ENCODE assay signal across 8 mouse cellular contexts in genomic region chr1:127205501-127206019, GRCm38 (mm10). TPM values are rescaled to one million over a fixed set of nuclear protein-coding genes. Genes with fewer than 3 reads are reported as not detected.
DNase-seq lines count a peak whose midpoint lies in the region; ATAC-seq and TF ChIP-seq lines count a peak whose summit lies in the region.

No protein-coding gene starts in this region.

- peak overlapping the region; percentile 91 for H3K27ac ChIP-seq in thymus, adult 2 months (ENCODE audit: control insufficient read depth, insufficient read depth, low read length)
- H3K27ac ChIP-seq in heart, postnatal 0 days (ENCODE audit: low read depth) = peak overlapping the region; percentile 95
- H3K27ac ChIP-seq in liver, embryonic 14.5 days = no peak overlapping the region
- H3K27ac ChIP-seq in olfactory bulb, adult 2 months (ENCODE audit: insufficient read depth, low read depth, low read length) = peak overlapping the region; percentile 80

- H3K4me3 ChIP-seq in thymus, adult 2 months (ENCODE audit: control insufficient read depth, insufficient read depth, low read length) = peak overlapping the region; percentile 97
- H3K4me3 ChIP-seq in heart, postnatal 0 days (ENCODE audit: low read depth, low read length) = peak overlapping the region; percentile 93
- peak overlapping the region; percentile 66 to 76 for H3K4me3 ChIP-seq in liver, embryonic 14.5 days (ENCODE audit: insufficient read depth in 1 of 2, low read depth in 2 of 2, low read length in 2 of 2)
- H3K4me3 ChIP-seq in olfactory bulb, adult 2 months (ENCODE audit: insufficient read depth, low read depth, low read length) = peak overlapping the region; percentile 74

- peak overlapping the region; percentile 73 for H3K9ac ChIP-seq in heart, postnatal 0 days (replicated peaks; ENCODE audit: low read depth, low read length)
- peak overlapping the region; percentile 59 for H3K9ac ChIP-seq in liver, embryonic 14.5 days (replicated peaks)

- no peaks in the 10 kb centered on the region for H3K27me3 ChIP-seq in thymus, adult 2 months (ENCODE audit: control insufficient read depth, insufficient read depth, low read length)
- no peaks in the 10 kb centered on the region for H3K27me3 ChIP-seq in heart, postnatal 0 days (ENCODE audit: control insufficient read depth, insufficient read depth, low read length)
- no peaks in the 10 kb centered on the region for H3K27me3 ChIP-seq in liver, embryonic 14.5 days (ENCODE audit: control insufficient read depth, insufficient read depth, low read length)

- 0% methylated on average over 24 of the region's 24 CpGs for WGBS in thymus, adult 2 months
- under 1% methylated on average over 24 of the region's 24 CpGs for WGBS in heart, postnatal 0 days
- 0% methylated on average over 24 of the region's 24 CpGs for WGBS in liver, embryonic 14.5 days (ENCODE audit: insufficient replicate concordance)
- WGBS in olfactory bulb, adult 2 months = under 1% methylated on average over 24 of the region's 24 CpGs

- TF ChIP-seq POLR2A in thymus, adult 2 months (IDR thresholded peaks at IDR 0.05; ENCODE audit: control insufficient read depth, extremely low read depth, insufficient read depth, low read length, poor library complexity) = no peak
- no peak for TF ChIP-seq POLR2A in olfactory bulb, adult 2 months (IDR thresholded peaks at IDR 0.05; ENCODE audit: insufficient read depth, low read depth, low read length)

- no peaks in the 10 kb centered on the region for H3K36me3 ChIP-seq in thymus, adult 2 months (ENCODE audit: control insufficient read depth, insufficient read depth, low read length)
- H3K36me3 ChIP-seq in heart, postnatal 0 days (replicated peaks; ENCODE audit: control insufficient read depth, insufficient read depth, low read length) = no peaks in the 10 kb centered on the region
- H3K36me3 ChIP-seq in liver, embryonic 14.5 days (replicated peaks; ENCODE audit: control insufficient read depth, insufficient read depth, low read depth) = no peaks in the 10 kb centered on the region

- 0 out of 2 replicates have a peak, but pooled peaks have one; percentile 1 for ATAC-seq in cerebellum, adult (ENCODE audit: insufficient number of reproducible peaks, low FRiP score, low TSS enrichment)
- no peak for ATAC-seq in heart, postnatal 0 days (ENCODE audit: insufficient read depth, low read depth)
- ATAC-seq in liver, embryonic 14.5 days (ENCODE audit: insufficient read depth) = no peak

- no peaks in the 10 kb centered on the region for H3K9me3 ChIP-seq in heart, postnatal 0 days (replicated peaks; ENCODE audit: control insufficient read depth, low read length)
- H3K9me3 ChIP-seq in liver, embryonic 14.5 days (ENCODE audit: control insufficient read depth, low read length) = no peaks in the 10 kb centered on the region

- DNase-seq in cerebellum, adult 18-20 months = no peak
- no peak for DNase-seq in thymus, adult 2 months
- no peak for DNase-seq in thymus, postnatal 0 days (ENCODE audit: low spot score)
- no peak for DNase-seq in heart, postnatal 0 days (ENCODE audit: low spot score)
- DNase-seq in liver, embryonic 14.5 days (ENCODE audit: low read depth in 3 of 3, low spot score in 3 of 3) = no peak
- DNase-seq in urinary bladder, postnatal 10 days (ENCODE audit: low spot score) = no peak

- TF ChIP-seq CTCF in thymus, adult 2 months (IDR thresholded peaks at IDR 0.05; ENCODE audit: borderline replicate concordance, control insufficient read depth, extremely low read depth, insufficient read depth, low read length, poor library complexity) = no peak; the same call in 1 of the 2 replicates
- TF ChIP-seq CTCF in heart, postnatal 0 days (IDR thresholded peaks at IDR 0.05; ENCODE audit: low read depth) = no peak
- TF ChIP-seq CTCF in liver, embryonic 14.5 days (IDR thresholded peaks at IDR 0.05; ENCODE audit: low read depth) = no peak
- no peak for TF ChIP-seq CTCF in olfactory bulb, adult 2 months (IDR thresholded peaks at IDR 0.05; ENCODE audit: insufficient read depth, low read depth, low read length)

- peaks cover 28% of the 10 kb centered on the region for H3K4me1 ChIP-seq in thymus, adult 2 months (replicated peaks; ENCODE audit: control insufficient read depth, insufficient read depth, low read length)
- peaks cover 14% of the 10 kb centered on the region; the same call in 1 of the 2 replicates for H3K4me1 ChIP-seq in heart, postnatal 0 days (ENCODE audit: control insufficient read depth, insufficient read depth)
- peaks cover 0 to 5% of the 10 kb centered on the region in 2 experiments; a peak in 1 of 4 replicates for H3K4me1 ChIP-seq in liver, embryonic 14.5 days (replicated peaks; ENCODE audit: control insufficient read depth in 2 of 2, insufficient read depth in 2 of 2, low read length in 1 of 2)
- H3K4me1 ChIP-seq in olfactory bulb, adult 2 months (ENCODE audit: control insufficient read depth, insufficient read depth, low read length) = peaks cover 7% of the 10 kb centered on the region

- H3K4me2 ChIP-seq in heart, postnatal 0 days (ENCODE audit: low read depth, low read length) = peak overlapping the region; percentile 84
- peak overlapping the region; percentile 84 for H3K4me2 ChIP-seq in liver, embryonic 14.5 days (ENCODE audit: low read depth)

- TF ChIP-seq EP300 in heart, postnatal 0 days (IDR thresholded peaks at IDR 0.05; ENCODE audit: low read depth) = no peak
- no peak for TF ChIP-seq EP300 in liver, embryonic 14.5 days (IDR thresholded peaks at IDR 0.05; ENCODE audit: low read depth)

RNA-seq across cellular contexts. Expression of gene Mgat5, which starts 0.7 kb away (rescaled TPM):
- 24.1 and 24.6 TPM in 2 replicates for polyA plus RNA-seq in thymus, adult 2 months (2012; rRNA removed)
- 6.5 and 9.9 TPM in 2 replicates for polyA plus RNA-seq in thymus, postnatal 0 days (2015; fragmentation: Nextera tagmentation; extraction: Ambion mirVana)
- total RNA-seq in heart, postnatal 0 days (2014; rRNA removed; ENCODE audit: low replicate concordance) = 11.2 and 14.6 TPM in 2 replicates
- polyA plus RNA-seq in heart, postnatal 0 days (2015; fragmentation: Nextera tagmentation; extraction: Ambion mirVana) = 2.1 and 2.4 TPM in 2 replicates
- 0.56 and 0.67 TPM in 2 replicates for polyA plus RNA-seq in liver, embryonic 14.5 days (2012; rRNA removed)
- polyA plus RNA-seq in liver, embryonic 14.5 days (2014; fragmentation: Nextera tagmentation; extraction: Ambion mirVana) = 0.54 and 0.62 TPM in 2 replicates
- polyA plus RNA-seq in olfactory bulb, adult 2 months (2012; ENCODE audit: insufficient read depth, insufficient read length, low replicate concordance, missing spikeins) = 101 TPM in 1 of 2 replicates, not detected in the other
